Mouse (Mus musculus): Measurements from ENCODE around the gene Gm21972. TPM values are rescaled to one million over a fixed set of nuclear protein-coding genes. Genes with fewer than 3 reads are reported as not detected.

The Gm21972 gene
- polyA plus RNA-seq, 1 experiment = 1.8 TPM

DNA sequence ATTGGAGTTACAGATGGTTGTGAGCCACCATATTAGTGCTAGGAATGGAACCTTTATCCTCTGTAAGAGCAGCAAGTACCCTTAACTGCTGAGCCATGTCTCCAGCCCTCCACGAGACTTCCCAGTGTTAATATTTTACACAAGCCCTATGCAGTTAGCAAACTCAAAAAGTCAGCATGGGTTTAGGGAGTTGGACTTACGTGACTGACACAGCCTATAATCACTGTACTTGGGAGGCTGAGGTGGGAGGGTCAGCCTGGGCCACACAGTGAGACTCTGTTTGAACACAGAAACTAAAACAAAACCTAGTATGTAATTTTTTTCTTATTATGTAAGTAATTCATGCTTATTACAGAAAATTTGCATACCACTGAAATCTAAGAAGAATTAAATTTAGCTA, 54.8 kb downstream of the Gm21972 start:
- no peak for DNase-seq
- no peak overlapping the region for H3K27ac ChIP-seq (ENCODE audit: insufficient read depth, low read length)
- no peaks in the 10 kb centered on the region for H3K27me3 ChIP-seq (ENCODE audit: control insufficient read depth, insufficient read depth, low read length)
- no peak overlapping the region for H3K4me3 ChIP-seq (replicated peaks; ENCODE audit: insufficient read depth, low read depth, low read length)
- H3K4me1 ChIP-seq (ENCODE audit: control insufficient read depth, insufficient read depth, low read length) = peaks cover 4% of the 10 kb centered on the region
- no peak for TF ChIP-seq CTCF (IDR thresholded peaks at IDR 0.05; ENCODE audit: borderline replicate concordance, insufficient read depth, low read depth, low read length)
- no peak for TF ChIP-seq POLR2A (IDR thresholded peaks at IDR 0.05; ENCODE audit: borderline replicate concordance, insufficient read depth, low read length)
- 95% methylated on average over 2 of the region's 2 CpGs for WGBS

DNA sequence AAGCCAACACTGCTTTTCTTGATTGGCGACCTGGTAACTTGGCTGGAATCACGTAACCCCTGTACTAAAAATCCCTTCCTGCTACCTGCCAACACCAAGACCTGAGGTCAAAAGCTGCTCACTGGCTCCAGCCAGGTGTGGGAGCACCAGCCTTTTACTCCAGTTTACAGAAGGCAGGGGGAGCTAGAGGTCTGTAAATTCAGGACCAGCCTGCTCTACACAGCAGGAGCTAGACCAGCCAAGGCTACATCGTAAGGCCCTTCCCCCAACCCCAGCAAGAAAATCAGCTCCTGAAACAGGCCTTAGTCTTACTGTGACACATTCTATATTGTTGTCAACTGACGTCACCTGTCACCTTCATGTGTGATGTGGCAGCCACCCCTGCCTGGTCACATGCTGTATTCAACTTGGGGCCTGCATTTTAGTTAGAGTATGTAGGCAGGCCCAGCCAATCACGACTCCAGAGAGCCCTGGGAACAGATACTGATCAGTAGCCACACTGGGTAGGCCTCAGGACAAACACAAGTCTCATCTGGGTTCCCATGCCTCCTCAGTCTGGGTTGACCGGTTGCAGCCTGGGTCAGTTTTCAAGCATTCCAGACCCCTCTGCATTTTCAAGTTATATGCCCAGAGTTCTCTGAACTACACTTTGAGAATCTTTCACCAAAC, 55.7 kb downstream of the Gm21972 start:
- H3K4me3 ChIP-seq (replicated peaks; ENCODE audit: insufficient read depth, low read depth, low read length) = no peak overlapping the region
- no peak for TF ChIP-seq POLR2A (IDR thresholded peaks at IDR 0.05; ENCODE audit: borderline replicate concordance, insufficient read depth, low read length)
- no peak for TF ChIP-seq CTCF (IDR thresholded peaks at IDR 0.05; ENCODE audit: borderline replicate concordance, insufficient read depth, low read depth, low read length)
- no peak overlapping the region for H3K27ac ChIP-seq (ENCODE audit: insufficient read depth, low read length)
- no peaks in the 10 kb centered on the region for H3K27me3 ChIP-seq (ENCODE audit: control insufficient read depth, insufficient read depth, low read length)
- DNase-seq = no peak
- H3K4me1 ChIP-seq (ENCODE audit: control insufficient read depth, insufficient read depth, low read length) = peaks cover 4% of the 10 kb centered on the region
- 85% methylated on average over 6 of the region's 6 CpGs for WGBS

DNA sequence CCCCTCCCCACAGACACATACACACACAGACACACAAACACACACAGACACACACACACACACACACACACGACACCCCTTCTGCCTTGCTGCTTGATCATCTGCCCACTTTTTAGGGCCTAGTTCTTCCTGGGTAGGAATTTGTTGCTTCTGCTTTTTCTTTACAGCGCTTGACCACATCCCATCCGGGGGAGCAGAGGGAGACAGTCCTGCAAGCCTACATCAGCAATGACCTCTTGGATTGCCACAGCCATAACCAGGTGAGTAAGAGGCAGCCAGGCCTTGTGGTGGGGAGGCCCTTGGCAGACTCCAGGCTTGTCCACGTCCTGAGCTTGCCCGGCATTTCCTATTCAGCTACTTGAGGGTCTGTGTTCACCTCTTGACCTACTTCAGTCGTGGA, 57.4 kb downstream of the Gm21972 start:
- DNase-seq = no peak
- H3K27ac ChIP-seq (ENCODE audit: insufficient read depth, low read length) = no peak overlapping the region
- WGBS = 82% methylated on average over 6 of the region's 6 CpGs
- peaks cover 4% of the 10 kb centered on the region for H3K4me1 ChIP-seq (ENCODE audit: control insufficient read depth, insufficient read depth, low read length)
- H3K27me3 ChIP-seq (ENCODE audit: control insufficient read depth, insufficient read depth, low read length) = no peaks in the 10 kb centered on the region
- H3K4me3 ChIP-seq (replicated peaks; ENCODE audit: insufficient read depth, low read depth, low read length) = no peak overlapping the region
- no peak for TF ChIP-seq POLR2A (IDR thresholded peaks at IDR 0.05; ENCODE audit: borderline replicate concordance, insufficient read depth, low read length)
- TF ChIP-seq CTCF (IDR thresholded peaks at IDR 0.05; ENCODE audit: borderline replicate concordance, insufficient read depth, low read depth, low read length) = no peak

DNA sequence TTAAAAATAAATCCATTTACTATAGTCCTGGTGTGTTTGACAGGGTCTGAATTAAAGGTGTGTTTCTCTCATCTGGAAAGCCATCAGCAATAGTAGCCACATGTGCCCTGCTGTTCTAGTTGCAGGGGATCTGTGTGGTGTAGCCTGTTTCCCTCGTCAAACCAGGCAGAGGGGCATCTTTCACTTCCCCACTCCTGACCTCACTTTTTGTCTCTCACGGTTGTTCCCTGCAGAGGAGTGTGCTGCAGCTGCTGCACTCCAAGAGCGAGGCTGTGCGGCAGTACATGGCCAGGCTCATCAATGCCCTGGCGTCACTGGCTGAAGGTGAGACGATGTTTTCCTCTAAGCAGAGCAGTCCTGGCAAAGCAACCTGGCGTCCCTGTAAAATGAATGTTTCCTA, 60.6 kb downstream of the Gm21972 start:
- no peaks in the 10 kb centered on the region for H3K27me3 ChIP-seq (ENCODE audit: control insufficient read depth, insufficient read depth, low read length)
- H3K4me3 ChIP-seq (replicated peaks; ENCODE audit: insufficient read depth, low read depth, low read length) = no peak overlapping the region
- no peak for TF ChIP-seq CTCF (IDR thresholded peaks at IDR 0.05; ENCODE audit: borderline replicate concordance, insufficient read depth, low read depth, low read length)
- no peak for TF ChIP-seq POLR2A (IDR thresholded peaks at IDR 0.05; ENCODE audit: borderline replicate concordance, insufficient read depth, low read length)
- DNase-seq = no peak
- peaks cover 4% of the 10 kb centered on the region for H3K4me1 ChIP-seq (ENCODE audit: control insufficient read depth, insufficient read depth, low read length)
- 69% methylated on average over 7 of the region's 7 CpGs for WGBS
- H3K27ac ChIP-seq (ENCODE audit: insufficient read depth, low read length) = no peak overlapping the region

DNA sequence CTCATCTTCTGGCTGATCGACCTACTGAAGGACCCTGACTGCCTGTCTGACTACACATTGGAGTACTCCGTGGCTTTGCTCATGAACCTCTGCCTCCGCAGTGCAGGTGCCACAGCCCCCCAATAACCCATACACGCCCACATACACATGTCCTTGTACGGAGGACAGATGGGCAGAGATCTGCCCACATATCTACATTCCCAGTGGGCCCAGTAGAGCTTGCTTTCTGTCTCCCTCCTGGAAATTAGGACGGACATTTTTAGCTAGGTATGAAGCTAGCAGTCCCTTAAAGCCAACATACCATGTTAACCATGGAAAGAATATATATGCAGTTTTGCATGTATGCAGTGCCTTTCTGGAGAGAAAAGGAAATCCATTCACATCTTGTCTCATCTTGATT, 64.8 kb downstream of the Gm21972 start:
- Histone ChIP-seq H3K4me3 (replicated peaks; ENCODE audit: insufficient read depth, low read depth, low read length) (no peak overlapping the region), H3K27me3 (ENCODE audit: control insufficient read depth, insufficient read depth, low read length) (no peaks in the 10 kb centered on the region), H3K4me1 (ENCODE audit: control insufficient read depth, insufficient read depth, low read length) (no peaks in the 10 kb centered on the region), H3K27ac (ENCODE audit: insufficient read depth, low read length) (no peak overlapping the region)
- 56% methylated on average over 6 of the region's 6 CpGs for WGBS
- TF ChIP-seq CTCF (IDR thresholded peaks at IDR 0.05; ENCODE audit: borderline replicate concordance, insufficient read depth, low read depth, low read length) = no peak
- no peak for TF ChIP-seq POLR2A (IDR thresholded peaks at IDR 0.05; ENCODE audit: borderline replicate concordance, insufficient read depth, low read length)
- DNase-seq = no peak

DNA sequence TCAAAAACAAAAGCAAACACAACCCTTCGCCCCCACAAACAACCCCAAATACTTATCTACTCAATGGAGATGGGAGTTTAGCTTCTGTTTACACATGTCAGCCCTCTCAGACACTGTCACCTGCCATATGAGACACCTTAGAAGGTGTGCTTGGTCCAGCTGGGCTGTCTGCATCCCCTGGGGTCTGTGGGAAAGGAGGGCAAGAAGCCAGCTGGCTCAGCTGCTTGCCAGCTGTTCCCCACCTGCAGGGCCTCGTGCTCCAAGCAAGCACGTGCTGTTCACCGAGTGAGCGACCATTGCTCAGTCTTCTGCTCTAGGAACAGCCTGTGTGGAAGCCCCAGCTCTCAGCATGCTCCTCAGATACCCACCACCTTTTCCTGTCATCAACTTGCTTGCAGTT, 65.6 kb downstream of the Gm21972 start:
- H3K4me3 ChIP-seq (replicated peaks; ENCODE audit: insufficient read depth, low read depth, low read length) = no peak overlapping the region
- TF ChIP-seq CTCF (IDR thresholded peaks at IDR 0.05; ENCODE audit: borderline replicate concordance, insufficient read depth, low read depth, low read length) (no peak), POLR2A (IDR thresholded peaks at IDR 0.05; ENCODE audit: borderline replicate concordance, insufficient read depth, low read length) (no peak)
- H3K27me3 ChIP-seq (ENCODE audit: control insufficient read depth, insufficient read depth, low read length) = no peaks in the 10 kb centered on the region
- no peak for DNase-seq
- H3K4me1 ChIP-seq (ENCODE audit: control insufficient read depth, insufficient read depth, low read length) = no peaks in the 10 kb centered on the region
- 50% methylated on average over 5 of the region's 5 CpGs for WGBS
- no peak overlapping the region for H3K27ac ChIP-seq (ENCODE audit: insufficient read depth, low read length)

DNA sequence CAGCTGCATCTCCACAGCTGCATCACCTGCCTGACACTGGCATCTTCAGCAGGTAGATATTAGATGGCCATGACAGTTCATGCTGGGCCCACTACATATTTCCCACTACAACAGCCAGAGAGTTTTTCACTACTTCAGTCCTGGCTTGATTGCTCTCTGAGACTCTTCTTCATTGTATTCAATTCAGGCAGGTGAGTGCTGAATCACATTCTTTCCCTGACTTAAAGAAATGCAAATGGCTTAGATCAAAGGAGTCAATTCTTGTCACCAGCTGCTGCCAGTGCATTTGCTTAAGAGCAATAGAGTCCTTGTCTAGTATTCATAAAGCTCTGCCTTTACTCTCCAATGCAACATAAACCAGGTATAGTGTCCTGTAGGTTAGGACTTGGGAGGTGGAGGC, 67.9 kb downstream of the Gm21972 start:
- no peak for DNase-seq
- H3K4me1 ChIP-seq (ENCODE audit: control insufficient read depth, insufficient read depth, low read length) = no peaks in the 10 kb centered on the region
- no peak overlapping the region for H3K4me3 ChIP-seq (replicated peaks; ENCODE audit: insufficient read depth, low read depth, low read length)
- no peak overlapping the region for H3K27ac ChIP-seq (ENCODE audit: insufficient read depth, low read length)
- no peaks in the 10 kb centered on the region for H3K27me3 ChIP-seq (ENCODE audit: control insufficient read depth, insufficient read depth, low read length)
- TF ChIP-seq CTCF (IDR thresholded peaks at IDR 0.05; ENCODE audit: borderline replicate concordance, insufficient read depth, low read depth, low read length) (no peak), POLR2A (IDR thresholded peaks at IDR 0.05; ENCODE audit: borderline replicate concordance, insufficient read depth, low read length) (no peak)

DNA sequence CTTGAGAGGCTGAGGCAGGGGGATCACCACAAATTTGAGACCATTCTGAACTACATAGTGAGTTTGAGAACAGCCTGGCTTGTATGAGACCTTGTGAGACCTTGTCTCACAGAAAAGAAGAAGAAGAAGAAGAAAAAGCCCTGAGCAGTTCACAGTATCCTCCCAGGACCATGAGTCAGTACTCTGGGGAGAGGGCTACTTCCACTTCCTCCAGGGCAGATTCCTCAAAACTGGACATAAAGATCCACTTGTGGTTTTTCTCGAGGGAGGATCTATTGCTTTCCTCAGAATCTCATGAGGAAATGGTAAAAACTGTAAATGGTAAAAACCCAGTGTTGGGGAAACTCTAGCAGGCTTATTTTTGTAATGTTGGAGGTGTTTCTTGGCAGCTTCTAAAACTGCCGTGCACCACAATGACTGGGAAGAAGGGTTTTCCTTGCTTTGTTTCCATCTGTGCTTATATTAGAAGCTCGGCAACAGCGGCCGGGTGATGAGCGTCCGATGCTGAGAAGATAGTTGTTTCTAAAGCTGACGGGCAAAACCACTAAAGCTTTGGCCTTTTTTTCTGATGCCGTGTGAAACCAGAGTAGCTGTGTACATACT, 69.3 kb downstream of the Gm21972 start:
- Histone ChIP-seq H3K27me3 (ENCODE audit: control insufficient read depth, insufficient read depth, low read length) (no peaks in the 10 kb centered on the region), H3K27ac (ENCODE audit: insufficient read depth, low read length) (no peak overlapping the region), H3K4me1 (ENCODE audit: control insufficient read depth, insufficient read depth, low read length) (no peaks in the 10 kb centered on the region), H3K4me3 (replicated peaks; ENCODE audit: insufficient read depth, low read depth, low read length) (no peak overlapping the region)
- no peak for TF ChIP-seq POLR2A (IDR thresholded peaks at IDR 0.05; ENCODE audit: borderline replicate concordance, insufficient read depth, low read length)
- no peak for TF ChIP-seq CTCF (IDR thresholded peaks at IDR 0.05; ENCODE audit: borderline replicate concordance, insufficient read depth, low read depth, low read length)
- WGBS = 89% methylated on average over 9 of the region's 9 CpGs
- no peak for DNase-seq
